Mouse (Mus musculus) granulocyte monocyte progenitor cell, adult 5-6 weeks (primary cell): ENCODE measurements around the gene Rfc5. TPM values are rescaled to one million over a fixed set of nuclear protein-coding genes. Genes with fewer than 3 reads are reported as not detected.

ENCODE experiments used
- ATAC-seq: replicated peaks from 2 replicates; pipeline ENCODE4 v1.8.0; 2016; ENCODE audit warnings: mild to moderate bottlenecking, moderate TSS enrichment, inconsistent platforms; ENCODE audit not compliant: poor library complexity, severe bottlenecking
- total RNA-seq, 2 experiments: library from RNA; stranded (forward) in 1 of 2; stranded (reverse) in 1 of 2; fragments of 200-712, 200-1000 nt in 1 of 2; fragments of >200 nt in 1 of 2; fragmentation: Nextera tagmentation in 1 of 2; gene quantifications; 2 replicates each; pipeline ENCODE4 v1.2.3; 2014 to 2017

The Rfc5 gene
- total RNA-seq, 2 experiments from 2014 or later = 56.5 to 57.2 TPM

DNA sequence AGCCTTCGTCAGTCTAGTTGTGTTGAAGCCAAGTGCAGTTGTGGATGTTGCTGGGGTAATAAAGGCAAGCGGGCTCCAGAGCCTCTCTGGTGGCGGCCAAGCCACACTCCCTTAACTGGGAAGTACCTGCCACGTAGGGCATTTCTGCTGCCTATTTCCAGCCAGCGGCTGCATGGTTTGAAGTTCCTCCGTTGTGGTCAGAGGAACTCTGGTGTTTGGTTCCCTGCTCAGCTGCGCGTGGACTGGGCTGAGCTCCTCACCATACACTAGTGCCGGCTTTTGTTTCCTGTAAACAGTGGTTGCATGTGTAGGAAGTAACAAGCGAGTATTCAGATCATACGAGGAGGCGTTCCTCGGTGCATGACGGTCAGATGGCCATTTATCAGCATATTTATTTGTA is 11.1 kb downstream of the Rfc5 start:
- ATAC-seq = peak; percentile 54

DNA sequence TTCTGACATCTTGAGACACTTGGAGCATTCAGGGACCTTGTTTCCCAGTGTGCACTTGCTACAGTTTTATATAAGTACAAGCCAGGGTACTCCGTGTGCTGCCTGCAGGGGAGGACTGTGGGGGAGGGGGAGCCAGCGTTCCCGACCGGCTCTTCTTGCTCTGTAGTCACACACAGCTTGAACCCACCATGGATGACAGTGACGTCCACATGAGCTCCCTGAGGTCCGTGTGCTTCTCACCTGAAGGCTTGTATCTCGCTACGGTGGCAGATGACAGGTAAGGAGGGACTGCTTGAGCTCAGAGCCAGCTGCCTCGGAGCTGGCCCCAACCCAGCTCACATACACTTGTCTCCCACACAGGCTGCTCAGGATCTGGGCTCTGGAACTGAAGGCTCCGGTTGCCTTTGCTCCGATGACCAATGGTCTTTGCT is 12.5 kb downstream of the Rfc5 start:
- ATAC-seq = no peak

DNA sequence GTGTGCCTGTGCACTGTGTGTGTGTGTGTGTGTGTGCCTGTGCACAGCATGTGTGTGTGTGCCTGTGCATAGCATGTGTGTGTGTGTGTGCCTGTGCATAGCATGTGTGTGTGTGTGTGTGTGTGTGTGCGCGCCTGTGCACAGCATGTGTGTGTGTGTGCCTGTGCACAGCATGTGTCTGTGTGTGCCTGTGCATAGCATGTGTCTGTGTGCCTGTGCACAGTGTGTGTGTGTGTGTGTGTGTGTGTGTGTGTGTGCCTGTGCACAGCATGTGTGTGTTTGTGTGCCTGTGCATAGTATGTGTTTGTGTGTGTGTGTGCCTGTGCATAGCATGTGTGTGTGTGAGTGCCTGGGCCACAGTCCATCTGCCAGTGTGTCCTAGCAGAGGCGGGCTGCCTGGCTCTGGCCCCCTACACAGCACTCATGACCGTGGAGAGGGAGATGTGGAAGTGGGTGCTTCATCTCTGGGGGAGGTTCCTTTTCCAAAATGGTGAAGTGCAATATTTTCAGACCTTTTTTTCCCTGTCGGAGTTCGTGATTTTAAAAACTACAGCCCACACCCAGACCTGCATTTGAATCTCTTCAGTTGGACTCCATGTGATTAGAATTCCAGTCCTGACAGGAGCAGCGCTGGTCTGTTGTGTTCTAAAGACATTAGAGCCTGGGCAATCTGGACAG is 14.3 kb downstream of the Rfc5 start:
- ATAC-seq = peak; percentile 19

DNA sequence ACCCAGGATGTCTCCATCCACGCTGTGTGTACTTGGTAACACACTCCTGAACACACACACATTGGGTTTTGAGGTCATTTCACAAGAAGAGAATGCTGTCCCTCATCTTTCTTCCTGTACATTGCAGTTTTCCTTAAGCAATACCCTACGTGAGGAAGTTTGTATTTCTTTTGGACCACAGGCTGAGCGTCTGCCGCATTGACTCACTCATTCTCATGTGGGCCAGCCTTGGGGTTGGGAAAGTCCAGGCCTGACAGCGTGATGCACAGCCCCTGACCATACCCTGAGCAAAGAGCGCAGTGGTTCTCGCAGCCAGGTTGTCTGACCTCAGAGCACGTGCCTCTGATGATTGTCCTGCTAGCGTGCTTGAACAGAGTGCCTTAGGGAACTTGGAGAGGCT is 15.4 kb downstream of the Rfc5 start:
- ATAC-seq = peak; percentile 68

DNA sequence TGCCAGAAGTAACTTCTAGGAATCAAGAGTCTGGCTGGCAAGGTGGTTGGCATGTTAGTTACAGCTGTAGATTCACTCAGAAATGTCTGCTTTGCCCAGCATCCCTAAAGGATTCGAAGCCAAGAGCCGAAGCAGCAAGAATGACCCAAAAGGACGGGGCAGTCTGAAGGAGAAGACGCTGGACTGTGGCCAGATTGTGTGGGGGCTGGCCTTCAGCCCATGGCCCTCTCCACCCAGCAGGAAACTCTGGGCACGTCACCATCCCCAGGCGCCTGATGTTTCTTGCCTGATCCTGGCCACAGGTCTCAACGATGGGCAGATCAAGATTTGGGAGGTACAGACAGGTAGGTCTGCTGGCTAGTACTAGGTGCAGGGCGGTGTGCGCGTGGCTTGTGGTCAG is 18.3 kb downstream of the Rfc5 start:
- ATAC-seq = no peak

DNA sequence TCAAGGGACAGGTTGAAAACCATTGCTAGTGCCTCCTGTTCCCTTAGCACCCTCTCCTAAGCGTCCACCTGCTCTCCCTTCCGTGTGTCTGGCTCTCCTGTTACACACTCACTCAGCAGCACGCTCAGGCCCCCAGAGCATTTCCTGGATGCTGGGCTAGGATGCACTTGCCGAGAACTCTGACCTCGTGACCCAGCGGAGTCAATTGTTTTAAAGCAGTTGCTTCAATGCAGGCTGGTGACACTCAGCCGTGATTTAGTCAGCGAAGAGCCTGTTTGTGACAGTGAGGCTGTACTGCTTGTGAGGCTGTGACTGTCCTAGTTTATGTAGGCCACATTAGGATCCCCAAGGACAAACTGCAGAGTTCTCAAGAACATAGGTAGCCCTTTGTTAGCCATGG is 21.6 kb downstream of the Rfc5 start:
- no peak for ATAC-seq

DNA sequence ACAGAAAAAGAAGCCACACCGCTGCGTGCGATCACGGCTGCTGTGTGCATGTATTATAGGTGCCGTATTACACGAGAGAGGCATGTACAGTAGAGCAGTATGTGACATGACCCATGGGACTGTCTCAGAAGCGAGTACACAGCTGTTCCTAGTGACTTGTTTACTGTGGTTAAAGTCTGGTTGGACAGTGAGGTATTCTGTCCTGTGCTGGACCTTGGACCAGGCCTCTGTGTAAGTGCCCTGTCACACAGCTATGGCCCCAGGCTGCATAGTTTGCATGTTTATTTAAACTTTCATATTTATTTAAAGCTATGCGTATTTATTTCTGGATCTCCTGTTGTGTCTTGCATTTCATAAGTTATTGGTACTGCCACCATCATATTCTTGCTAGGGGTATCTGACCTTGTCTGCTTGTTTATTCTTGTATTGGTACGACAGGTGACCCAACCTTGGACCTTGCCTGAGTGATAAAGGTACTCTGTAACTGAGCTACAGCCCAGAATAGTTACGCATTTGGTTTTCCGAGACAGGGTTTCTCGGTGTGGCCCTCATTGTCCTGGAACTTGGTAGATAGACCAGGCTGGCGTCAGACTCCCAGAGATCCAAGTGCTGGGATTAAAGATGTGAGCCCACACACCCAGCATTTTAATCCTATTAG is 22.8 kb downstream of the Rfc5 start:
- ATAC-seq = no peak

DNA sequence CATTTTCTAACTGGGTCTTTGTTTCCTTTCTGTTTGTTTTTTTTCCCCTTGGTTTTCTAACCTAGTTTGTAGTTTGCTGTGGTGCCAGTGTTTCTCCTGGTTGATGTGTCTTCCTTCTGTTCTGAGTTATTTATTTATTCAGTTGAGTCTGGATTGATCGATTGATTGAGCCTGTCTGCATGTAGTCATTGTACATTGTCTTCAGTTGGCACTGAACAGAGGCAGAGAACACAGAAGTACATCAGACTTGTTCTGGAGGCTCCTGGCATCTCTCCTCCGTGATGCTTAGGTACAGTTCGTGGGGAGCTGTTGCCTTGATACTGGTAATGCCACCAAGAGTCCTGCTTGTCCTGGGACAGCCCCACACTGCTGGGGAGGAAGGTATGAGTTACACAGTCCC is 24.0 kb downstream of the Rfc5 start:
- no peak for ATAC-seq

DNA sequence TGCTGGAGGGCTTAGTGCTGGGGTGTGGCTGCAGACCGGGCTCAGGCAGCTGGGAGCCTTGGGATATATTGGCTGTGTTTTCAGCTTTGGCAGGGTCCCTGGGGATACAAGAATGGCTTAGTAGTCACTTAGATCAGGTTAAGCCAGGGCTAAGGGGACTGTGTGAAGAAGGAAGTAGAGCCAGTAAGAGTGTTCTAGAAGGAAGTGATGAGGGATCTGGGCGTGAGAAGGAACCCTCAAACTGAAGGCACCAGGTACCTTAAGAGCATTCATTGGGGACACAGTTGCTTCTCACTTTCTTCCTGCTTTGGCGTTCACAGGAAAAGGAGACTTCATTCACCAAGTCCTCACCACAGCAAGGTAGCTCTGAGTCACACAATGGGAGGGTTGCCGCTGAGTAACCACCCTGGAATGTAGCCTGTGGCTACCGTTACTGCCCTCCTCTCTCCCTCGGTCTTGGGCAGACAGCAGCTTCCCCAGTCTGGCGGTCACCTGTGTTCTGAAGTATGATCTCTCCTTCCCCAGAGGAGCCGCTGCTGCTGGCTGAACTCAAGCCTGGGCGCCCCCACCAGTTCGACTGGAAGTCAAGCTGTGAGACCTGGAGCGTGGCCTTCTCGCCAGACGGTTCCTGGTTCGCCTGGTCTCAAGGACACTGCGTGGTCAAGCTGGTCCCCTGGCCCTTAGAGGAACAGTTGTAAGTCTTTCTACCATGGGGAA is 25.6 kb downstream of the Rfc5 start:
- peak; percentile 69 for ATAC-seq

DNA sequence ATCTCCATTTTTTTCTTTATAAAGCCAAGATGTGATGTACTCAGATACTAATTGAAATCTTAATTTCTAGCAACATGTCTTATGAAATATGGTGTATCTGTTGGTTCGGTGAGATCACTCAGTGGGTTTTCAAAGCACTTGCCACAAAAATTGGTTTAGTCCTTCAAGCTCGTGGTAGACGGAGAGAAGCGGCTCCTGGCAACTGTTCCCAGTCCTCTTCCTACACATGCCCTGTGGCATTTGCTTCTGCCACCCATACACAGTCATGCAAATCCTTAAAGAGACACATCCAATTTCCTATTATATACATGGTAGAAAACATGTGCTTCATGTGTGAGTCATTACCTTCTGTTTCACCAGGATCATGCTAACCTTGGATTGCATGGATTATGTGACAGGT is 27.3 kb downstream of the Rfc5 start:
- no peak for ATAC-seq

DNA sequence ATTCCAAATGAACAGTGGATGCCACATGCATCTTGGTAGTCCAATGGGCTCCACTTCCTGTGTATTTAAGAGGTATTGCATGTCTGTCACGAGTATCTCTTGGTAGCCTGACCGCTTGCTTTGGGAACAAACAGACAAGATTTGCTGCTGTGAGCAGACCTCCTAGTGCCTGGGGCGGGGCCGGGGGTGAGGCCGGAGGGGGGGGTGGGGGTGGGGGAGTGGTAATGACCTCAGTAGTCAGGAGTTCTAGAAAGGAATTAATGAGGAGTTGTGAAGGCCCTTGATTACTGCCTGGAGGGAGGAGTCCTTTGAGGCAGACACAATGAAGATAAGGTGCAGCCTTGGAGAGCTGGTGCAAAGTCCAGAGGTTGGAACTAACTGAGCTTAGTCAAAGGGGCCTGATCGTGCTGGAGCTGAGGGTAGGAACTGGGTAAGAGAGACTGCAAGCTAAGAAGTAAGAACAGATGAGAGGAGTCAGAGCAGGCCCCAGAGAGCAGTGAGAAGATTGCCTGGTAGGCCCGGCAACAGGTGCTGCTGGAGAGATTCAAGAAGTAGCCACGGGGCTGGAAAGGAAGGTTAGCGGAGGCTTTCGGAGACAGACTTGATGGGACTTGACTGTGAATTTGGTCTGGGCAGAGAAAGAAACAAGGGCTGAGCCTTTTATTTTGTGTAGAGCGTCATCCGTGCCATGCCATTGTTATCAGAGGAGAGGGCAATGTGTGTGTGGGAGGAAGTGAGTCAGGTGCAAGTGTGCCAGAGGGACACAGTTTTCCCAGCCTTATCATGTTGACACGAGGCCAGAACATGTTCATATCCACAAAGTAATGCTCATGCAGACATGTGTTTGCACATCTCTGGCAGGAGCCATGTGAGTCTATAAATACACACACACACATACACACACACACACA is 28.0 kb downstream of the Rfc5 start:
- no peak for ATAC-seq

DNA sequence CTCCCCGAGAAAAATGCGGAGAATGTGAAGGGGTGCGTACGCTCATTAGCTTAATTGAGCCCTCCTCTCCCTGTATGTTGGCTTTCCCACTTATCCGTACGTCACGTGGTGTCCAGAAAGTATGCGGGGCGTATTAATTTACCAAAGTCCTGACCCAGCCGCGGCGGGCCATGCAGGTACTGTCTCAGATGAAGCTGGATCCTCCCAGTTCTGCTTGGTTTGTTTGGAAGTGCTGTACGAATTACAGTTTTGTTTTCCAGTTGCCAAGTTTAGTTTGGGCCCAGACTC is 28.7 kb downstream of the Rfc5 start:
- no peak for ATAC-seq

DNA sequence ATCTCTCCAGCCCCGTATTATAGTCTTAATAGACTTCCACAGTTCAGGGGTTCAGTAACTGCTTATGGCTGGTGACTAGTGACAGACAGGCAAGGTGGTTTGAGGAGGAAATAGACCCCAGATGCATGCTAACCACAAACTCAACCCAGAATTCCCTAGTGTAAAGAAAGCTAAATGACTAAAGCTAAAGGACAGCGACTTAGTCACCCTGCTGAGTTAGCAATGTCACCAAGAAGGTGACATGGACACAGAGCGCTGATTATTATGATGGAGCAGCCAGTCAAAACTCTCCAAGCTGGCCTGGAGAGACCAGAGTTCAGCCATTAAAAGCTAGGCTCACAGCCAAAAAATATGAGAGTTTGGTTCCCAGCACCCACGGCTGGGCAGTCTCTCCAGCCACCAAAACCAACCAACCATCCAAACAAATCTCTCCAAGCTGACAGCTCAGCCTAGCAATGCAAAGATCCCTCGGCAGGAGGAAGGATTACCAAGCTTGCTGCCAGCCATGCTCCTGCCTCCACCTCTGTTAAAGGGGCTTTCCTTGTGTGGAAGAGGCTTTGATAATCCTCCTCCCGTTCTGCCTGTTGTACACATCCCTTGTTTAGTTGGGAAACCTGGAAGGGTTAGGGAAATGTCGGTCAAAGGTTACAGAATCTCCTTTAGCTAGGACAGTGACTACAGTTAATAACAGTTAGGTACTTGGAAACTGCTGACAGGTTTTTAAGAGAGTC is 29.2 kb downstream of the Rfc5 start:
- ATAC-seq = peak; percentile 16

DNA sequence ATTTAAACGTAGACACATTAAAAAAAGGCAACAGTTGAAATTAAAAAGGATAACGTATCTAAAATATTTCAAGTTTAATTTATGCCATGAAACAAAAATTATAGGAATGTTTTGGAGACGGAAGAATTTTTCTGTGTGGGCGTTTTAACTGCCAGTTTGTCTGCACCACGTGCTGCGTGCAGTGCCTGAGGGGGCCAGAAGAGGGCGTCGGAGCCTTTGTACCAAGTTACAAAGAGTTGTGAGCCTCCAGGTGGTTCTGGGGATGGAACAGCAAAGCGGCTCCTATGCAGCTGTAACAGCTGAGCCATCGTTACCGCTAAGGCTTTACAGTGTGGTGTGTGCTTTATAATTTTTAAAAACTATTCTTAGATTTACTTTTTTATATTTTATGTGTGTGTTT is 30.1 kb downstream of the Rfc5 start:
- 0 out of 2 replicates have a peak, but pooled peaks have one; percentile 16 for ATAC-seq

DNA sequence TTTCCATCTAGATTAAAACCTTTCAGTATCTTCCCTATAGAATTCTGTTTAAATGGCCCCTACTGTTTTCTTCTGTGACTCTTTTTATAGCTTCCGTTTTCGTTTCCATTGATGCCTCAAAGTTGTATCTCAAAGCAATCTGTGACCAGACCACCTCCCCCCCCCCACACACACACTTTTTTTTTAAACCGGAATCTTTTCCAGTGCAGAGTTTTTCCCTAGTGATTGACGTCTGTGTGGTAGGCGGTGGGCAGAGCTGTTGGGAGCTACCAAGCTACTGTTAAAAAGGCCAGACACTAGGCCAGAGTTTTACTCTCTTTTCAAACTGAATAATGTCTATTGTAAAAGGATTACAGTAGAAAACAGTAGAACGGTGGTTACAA is 30.6 kb downstream of the Rfc5 start:
- no peak for ATAC-seq

DNA sequence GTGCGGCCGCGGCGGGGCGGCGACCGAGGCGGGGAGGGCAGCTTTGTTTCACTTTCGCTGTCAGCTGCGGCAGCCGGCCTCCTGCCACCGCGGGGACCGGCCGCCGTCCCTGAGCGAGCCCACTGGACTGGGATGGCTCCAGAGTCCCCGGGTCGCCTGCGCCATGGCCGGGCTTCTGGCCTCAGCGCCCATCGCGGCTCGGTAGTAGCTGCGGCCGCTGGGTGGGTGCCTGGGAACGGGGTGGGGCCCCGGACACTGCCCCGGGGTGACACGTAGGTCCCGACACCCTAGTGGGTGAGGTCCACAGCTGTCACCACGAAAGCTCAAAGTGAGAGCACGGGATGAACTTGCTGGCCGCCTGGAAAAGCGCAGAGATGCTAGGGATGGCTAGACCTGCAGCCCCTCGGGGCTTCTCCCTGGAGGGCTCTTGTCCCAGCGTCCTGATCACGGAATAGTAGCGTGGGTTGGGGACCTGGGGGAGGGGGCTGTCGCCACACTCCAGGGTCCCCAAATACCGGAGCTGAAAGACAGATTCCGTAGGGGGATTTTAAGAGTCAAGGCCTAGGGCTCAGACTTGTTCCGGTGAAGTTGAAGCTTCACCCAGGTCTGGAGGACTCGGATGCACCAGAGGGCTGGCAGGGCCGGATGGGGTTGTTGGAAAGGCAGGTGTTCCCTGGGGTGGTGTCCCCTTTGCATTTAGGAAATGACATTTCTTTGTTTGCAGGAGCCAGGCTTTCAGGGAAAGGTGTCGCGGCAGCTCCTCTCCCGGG is 31.2 kb downstream of the Rfc5 start:
- peak; percentile 35 for ATAC-seq

DNA sequence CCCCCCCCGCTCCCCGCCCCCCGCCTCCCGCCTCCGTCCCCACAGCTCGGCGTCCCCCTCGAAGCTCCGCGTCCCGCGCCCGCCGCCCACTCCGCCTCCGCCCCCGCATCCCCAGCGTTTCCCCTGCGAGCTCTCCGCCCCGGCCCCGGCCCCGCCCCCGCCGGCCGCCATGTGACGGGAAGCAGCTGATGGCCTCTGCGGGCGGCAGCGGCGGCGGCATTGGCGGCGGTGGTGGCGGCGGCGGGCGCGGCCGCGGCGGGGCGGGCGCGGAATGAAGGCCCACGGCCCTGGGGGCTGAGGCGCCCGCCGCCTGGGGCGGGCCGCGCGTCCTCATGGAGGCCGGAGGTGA is 31.7 kb downstream of the Rfc5 start, which contains the start of gene Wsb2:
Wsb2 (plus strand) TSS at position 176 of the 349 bp plus-strand sequence.
- peak; percentile 36 for ATAC-seq

DNA sequence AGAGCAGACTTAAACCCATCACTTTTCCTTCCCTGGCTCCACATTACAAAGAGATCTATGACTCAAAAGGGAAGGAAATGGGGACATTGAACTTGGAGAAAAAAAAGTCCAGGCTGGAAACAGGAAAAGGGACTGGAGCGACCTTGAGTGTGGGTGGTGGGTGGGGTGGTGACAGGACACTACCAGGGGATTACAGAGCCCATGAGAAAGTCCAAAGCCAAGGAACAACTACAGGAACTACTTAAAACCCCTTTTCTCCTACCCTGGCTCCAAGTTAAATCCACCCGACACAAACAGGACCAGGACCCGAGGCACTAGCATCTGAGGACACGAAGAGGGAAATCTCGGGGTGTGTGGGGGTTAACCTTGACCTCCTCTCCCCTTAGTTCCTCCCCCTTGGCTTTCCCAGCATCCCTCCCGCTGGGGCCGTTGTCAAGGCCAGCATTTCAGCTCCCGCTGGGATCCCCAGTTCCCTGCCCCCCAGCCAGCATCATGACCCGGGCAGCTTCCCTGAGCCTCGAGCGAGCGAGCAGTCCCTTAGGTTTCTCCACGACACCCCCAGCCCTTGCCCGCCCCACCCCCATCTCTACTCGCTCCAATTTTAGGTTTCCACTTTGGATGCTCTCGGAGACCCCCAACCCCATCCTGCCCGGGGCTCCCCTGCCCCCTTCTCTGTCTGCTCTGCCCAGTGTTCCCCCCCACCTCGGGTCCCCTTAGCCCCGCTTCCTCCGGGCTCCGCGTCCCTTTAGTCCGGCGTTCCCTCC is 32.3 kb downstream of the Rfc5 start:
- ATAC-seq = no peak
